Mouse (Mus musculus): ENCODE measurements at regions not wholly inside any gene's neighbourhood (a gene's known extent, or its start where the extent isn't known, plus 50 kb on each side); places are given as distances from the start of the nearest gene placed in this dataset.

- H3K27me3 ChIP-seq (ENCODE audit: control insufficient read depth, insufficient read depth, insufficient read length): peaks cover 11% of the 10 kb centered on the region
- no peak for TF ChIP-seq MAX (IDR thresholded peaks at IDR 0.05; ENCODE audit: low read depth)
- no peak for TF ChIP-seq SRF (IDR thresholded peaks at IDR 0.05; ENCODE audit: control insufficient read depth, insufficient read length, low read depth)
- no peak for TF ChIP-seq E2F4 (IDR thresholded peaks at IDR 0.05; ENCODE audit: insufficient read depth)
- no peak for TF ChIP-seq USF1 (IDR thresholded peaks at IDR 0.05; ENCODE audit: low read depth)
- no peak for TF ChIP-seq MYOG (IDR thresholded peaks at IDR 0.05; ENCODE audit: control insufficient read depth in 1 of 3, insufficient read depth in 1 of 3, insufficient read length in 2 of 3, low read depth in 2 of 3)
- TF ChIP-seq POLR2A (IDR thresholded peaks at IDR 0.05; ENCODE audit: insufficient read length, low read depth): no peak
- TF ChIP-seq MYOD1 (IDR thresholded peaks at IDR 0.05; ENCODE audit: control insufficient read depth in 1 of 3, insufficient read length in 2 of 3, low read depth in 2 of 3): no peak
- TF ChIP-seq TCF12 (IDR thresholded peaks at IDR 0.05; ENCODE audit: insufficient read depth, poor library complexity, severe bottlenecking): no peak
- no peak for TF ChIP-seq REST (IDR thresholded peaks at IDR 0.05; ENCODE audit: insufficient read depth, insufficient read length)
- no peak for TF ChIP-seq TCF3 (IDR thresholded peaks at IDR 0.05; ENCODE audit: insufficient read length, low read depth)
- no peak for TF ChIP-seq POLR2AphosphoS2 (IDR thresholded peaks at IDR 0.05; ENCODE audit: insufficient read length, low read depth)
- no peak for TF ChIP-seq CEBPB (IDR thresholded peaks at IDR 0.05; ENCODE audit: insufficient read depth, poor library complexity, severe bottlenecking)
- no peaks in the 10 kb centered on the region for H3K79me2 ChIP-seq (ENCODE audit: control insufficient read depth, insufficient read depth)
- H3K4me2 ChIP-seq (ENCODE audit: low read depth): no peak overlapping the region
- no peak overlapping the region for H3ac ChIP-seq (ENCODE audit: control insufficient read depth, insufficient read length)
- no peak overlapping the region for H3K4me3 ChIP-seq
- no peaks in the 10 kb centered on the region for H3K36me3 ChIP-seq (ENCODE audit: control insufficient read depth, insufficient read depth)
Measured at GRCm38 (mm10) chr15:102788846-102789518, 67.0 kb upstream of the Calcoco1 start.

- H3K36me3 ChIP-seq (ENCODE audit: control insufficient read depth, insufficient read depth): no peaks in the 10 kb centered on the region
- TF ChIP-seq SRF (IDR thresholded peaks at IDR 0.05; ENCODE audit: control insufficient read depth, insufficient read length, low read depth) (no peak), POLR2A (IDR thresholded peaks at IDR 0.05; ENCODE audit: insufficient read length, low read depth) (no peak), E2F4 (IDR thresholded peaks at IDR 0.05; ENCODE audit: insufficient read depth) (no peak), CEBPB (IDR thresholded peaks at IDR 0.05; ENCODE audit: insufficient read depth, poor library complexity, severe bottlenecking) (no peak), USF1 (IDR thresholded peaks at IDR 0.05; ENCODE audit: low read depth) (no peak), TCF3 (IDR thresholded peaks at IDR 0.05; ENCODE audit: insufficient read length, low read depth) (no peak), REST (IDR thresholded peaks at IDR 0.05; ENCODE audit: insufficient read depth, insufficient read length) (no peak), TCF12 (IDR thresholded peaks at IDR 0.05; ENCODE audit: insufficient read depth, poor library complexity, severe bottlenecking) (no peak), MAX (IDR thresholded peaks at IDR 0.05; ENCODE audit: low read depth) (no peak), MYOG (IDR thresholded peaks at IDR 0.05; ENCODE audit: control insufficient read depth in 1 of 3, insufficient read depth in 1 of 3, insufficient read length in 2 of 3, low read depth in 2 of 3) (no peak), MYOD1 (IDR thresholded peaks at IDR 0.05; ENCODE audit: control insufficient read depth in 1 of 3, insufficient read length in 2 of 3, low read depth in 2 of 3) (no peak), POLR2AphosphoS2 (IDR thresholded peaks at IDR 0.05; ENCODE audit: insufficient read length, low read depth) (no peak)
- no peaks in the 10 kb centered on the region for H3K27me3 ChIP-seq (ENCODE audit: control insufficient read depth, insufficient read depth, insufficient read length)
- no peak overlapping the region for H3K4me2 ChIP-seq (ENCODE audit: low read depth)
- no peak overlapping the region for H3K4me3 ChIP-seq
- H3ac ChIP-seq (ENCODE audit: control insufficient read depth, insufficient read length): no peak overlapping the region
- H3K79me2 ChIP-seq (ENCODE audit: control insufficient read depth, insufficient read depth): no peaks in the 10 kb centered on the region
Measured at GRCm38 (mm10) chr15:102797020-102797618, 75.1 kb upstream of the Calcoco1 start.

- no peak overlapping the region for H3K4me2 ChIP-seq (ENCODE audit: low read depth)
- no peaks in the 10 kb centered on the region for H3K79me2 ChIP-seq (ENCODE audit: control insufficient read depth, insufficient read depth)
- no peak overlapping the region for H3ac ChIP-seq (ENCODE audit: control insufficient read depth, insufficient read length)
- no peaks in the 10 kb centered on the region for H3K36me3 ChIP-seq (ENCODE audit: control insufficient read depth, insufficient read depth)
- no peak overlapping the region for H3K4me3 ChIP-seq
- no peak for TF ChIP-seq TCF12 (IDR thresholded peaks at IDR 0.05; ENCODE audit: insufficient read depth, poor library complexity, severe bottlenecking)
- peak in 1 of 3 experiments; percentile 22 for TF ChIP-seq MYOD1 (IDR thresholded peaks at IDR 0.05; ENCODE audit: control insufficient read depth in 1 of 3, insufficient read length in 2 of 3, low read depth in 2 of 3)
- no peaks in the 10 kb centered on the region for H3K27me3 ChIP-seq (ENCODE audit: control insufficient read depth, insufficient read depth, insufficient read length)
Measured at GRCm38 (mm10) chr15:102800049-102800448, 78.1 kb upstream of the Calcoco1 start.

- H3K4me2 ChIP-seq (ENCODE audit: low read depth): peak overlapping the region; percentile 77
- TF ChIP-seq TCF12 (IDR thresholded peaks at IDR 0.05; ENCODE audit: insufficient read depth, poor library complexity, severe bottlenecking): no peak
- no peak for TF ChIP-seq E2F4 (IDR thresholded peaks at IDR 0.05; ENCODE audit: insufficient read depth)
- no peak for TF ChIP-seq TCF3 (IDR thresholded peaks at IDR 0.05; ENCODE audit: insufficient read length, low read depth)
- TF ChIP-seq CEBPB (IDR thresholded peaks at IDR 0.05; ENCODE audit: insufficient read depth, poor library complexity, severe bottlenecking): no peak
- TF ChIP-seq POLR2A (IDR thresholded peaks at IDR 0.05; ENCODE audit: insufficient read length, low read depth): peak; percentile 19
- no peak for TF ChIP-seq SRF (IDR thresholded peaks at IDR 0.05; ENCODE audit: control insufficient read depth, insufficient read length, low read depth)
- H3K27me3 ChIP-seq (ENCODE audit: control insufficient read depth, insufficient read depth, insufficient read length): no peaks in the 10 kb centered on the region
- no peaks in the 10 kb centered on the region for H3K79me2 ChIP-seq (ENCODE audit: control insufficient read depth, insufficient read depth)
- H3ac ChIP-seq (ENCODE audit: control insufficient read depth, insufficient read length): no peak overlapping the region
- H3K36me3 ChIP-seq (ENCODE audit: control insufficient read depth, insufficient read depth): no peaks in the 10 kb centered on the region
- no peak overlapping the region for H3K4me3 ChIP-seq
Measured at GRCm38 (mm10) chr15:102802265-102802813, 80.4 kb upstream of the Calcoco1 start.

- no peaks in the 10 kb centered on the region for H3K27me3 ChIP-seq (ENCODE audit: control insufficient read depth, insufficient read depth, insufficient read length)
- H3K4me2 ChIP-seq (ENCODE audit: low read depth): no peak overlapping the region
- H3ac ChIP-seq (ENCODE audit: control insufficient read depth, insufficient read length): no peak overlapping the region
- no peak for TF ChIP-seq TCF3 (IDR thresholded peaks at IDR 0.05; ENCODE audit: insufficient read length, low read depth)
- TF ChIP-seq MAX (IDR thresholded peaks at IDR 0.05; ENCODE audit: low read depth): no peak
- TF ChIP-seq TCF12 (IDR thresholded peaks at IDR 0.05; ENCODE audit: insufficient read depth, poor library complexity, severe bottlenecking): no peak
- no peak for TF ChIP-seq POLR2AphosphoS2 (IDR thresholded peaks at IDR 0.05; ENCODE audit: insufficient read length, low read depth)
- TF ChIP-seq USF1 (IDR thresholded peaks at IDR 0.05; ENCODE audit: low read depth): no peak
- TF ChIP-seq E2F4 (IDR thresholded peaks at IDR 0.05; ENCODE audit: insufficient read depth): no peak
- H3K79me2 ChIP-seq (ENCODE audit: control insufficient read depth, insufficient read depth): no peaks in the 10 kb centered on the region
- no peak overlapping the region for H3K4me3 ChIP-seq
- no peaks in the 10 kb centered on the region for H3K36me3 ChIP-seq (ENCODE audit: control insufficient read depth, insufficient read depth)
Measured at GRCm38 (mm10) chr15:102807353-102807752, 85.4 kb upstream of the Calcoco1 start.
